Mouse (Mus musculus) heart, postnatal 0 days (tissue): Measurements from ENCODE around the gene Myh7b.

Experiments
- CTCF ChIP-seq: IDR thresholded peaks from 2 replicates; pipeline ENCODE4 v1.5.1; 2016; ENCODE audit warnings: antibody characterized with exemption, control low read depth, low read depth
- EP300 ChIP-seq: IDR thresholded peaks from 2 replicates; pipeline ENCODE4 v1.6.1; 2016; ENCODE audit warnings: antibody characterized with exemption, low read depth

- TF ChIP-seq CTCF (peak; percentile 49), EP300 (no peak)
These were observed 4.7 kb upstream of the Myh7b start for GRCm38 (mm10) chr2:155606360-155606759.
